Mouse (Mus musculus): ENCODE data around the gene Prss21.

The Prss21 gene

GRCm38 (mm10) chr17:23867756-23868155 lies at the start of gene Prss21:
Gene Prss21, plus strand, starts transcription at chr17:23868056.
- DNase-seq (ENCODE audit: low read depth, low spot score) = no peak

DNA sequence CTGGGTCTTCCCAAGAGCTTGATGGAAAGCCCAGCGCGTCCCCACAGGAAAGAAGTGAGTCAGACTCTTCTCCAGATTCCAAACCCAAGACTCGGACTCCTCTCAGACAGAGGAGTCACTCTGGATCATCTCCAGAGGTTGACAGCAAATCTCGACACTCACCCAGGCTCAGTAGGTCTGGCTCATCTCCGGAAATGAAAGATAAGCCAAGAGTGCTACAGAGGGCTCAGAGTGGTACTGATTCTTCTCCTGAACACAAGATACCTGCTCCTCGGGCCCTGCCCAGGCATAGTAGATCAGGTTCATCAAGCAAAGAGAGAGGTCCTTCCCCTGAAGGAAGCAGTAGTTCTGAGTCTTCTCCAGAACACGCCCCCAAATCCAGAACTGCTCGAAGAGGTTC lies 49.3 kb upstream of the Prss21 start:
- no peak for DNase-seq (ENCODE audit: low read depth, low spot score)

- no peak for DNase-seq (ENCODE audit: low read depth, low spot score)
Observed at GRCm38 (mm10) chr17:23819235-23819634, 48.6 kb upstream of the Prss21 start.

GRCm38 (mm10) chr17:23820731-23821130 lies 47.1 kb upstream of the Prss21 start:
- DNase-seq (ENCODE audit: low read depth, low spot score) = no peak

DNA sequence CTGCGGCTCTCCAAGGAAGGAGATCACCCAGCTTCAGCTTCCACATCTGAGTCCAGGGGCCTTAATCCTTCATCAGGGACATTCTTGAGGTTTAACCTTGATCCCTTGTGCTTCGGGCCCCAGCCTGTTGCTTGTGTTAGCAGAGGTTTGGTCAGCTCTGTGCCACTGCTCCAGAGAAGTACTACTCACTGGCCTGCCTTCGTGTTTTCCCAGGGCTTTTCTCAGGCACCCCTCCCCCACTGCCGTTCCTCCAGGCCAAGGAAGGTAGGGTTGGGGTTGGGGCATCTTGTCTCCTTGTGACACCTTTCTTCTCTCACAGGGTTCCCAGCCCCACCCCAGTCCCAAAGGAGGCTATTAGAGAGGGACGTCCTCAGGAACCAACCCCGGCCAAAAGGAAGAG lies 45.8 kb upstream of the Prss21 start:
- DNase-seq (ENCODE audit: low read depth, low spot score) = peak; percentile 57

- no peak for DNase-seq (ENCODE audit: low read depth, low spot score)
Observed at GRCm38 (mm10) chr17:23823018-23823417, 44.8 kb upstream of the Prss21 start.

GRCm38 (mm10) chr17:23823614-23824013 lies 44.2 kb upstream of the Prss21 start:
- DNase-seq (ENCODE audit: low read depth, low spot score) = no peak

- no peak for DNase-seq (ENCODE audit: low read depth, low spot score)
Observed at GRCm38 (mm10) chr17:23825591-23825990, 42.3 kb upstream of the Prss21 start.

DNA sequence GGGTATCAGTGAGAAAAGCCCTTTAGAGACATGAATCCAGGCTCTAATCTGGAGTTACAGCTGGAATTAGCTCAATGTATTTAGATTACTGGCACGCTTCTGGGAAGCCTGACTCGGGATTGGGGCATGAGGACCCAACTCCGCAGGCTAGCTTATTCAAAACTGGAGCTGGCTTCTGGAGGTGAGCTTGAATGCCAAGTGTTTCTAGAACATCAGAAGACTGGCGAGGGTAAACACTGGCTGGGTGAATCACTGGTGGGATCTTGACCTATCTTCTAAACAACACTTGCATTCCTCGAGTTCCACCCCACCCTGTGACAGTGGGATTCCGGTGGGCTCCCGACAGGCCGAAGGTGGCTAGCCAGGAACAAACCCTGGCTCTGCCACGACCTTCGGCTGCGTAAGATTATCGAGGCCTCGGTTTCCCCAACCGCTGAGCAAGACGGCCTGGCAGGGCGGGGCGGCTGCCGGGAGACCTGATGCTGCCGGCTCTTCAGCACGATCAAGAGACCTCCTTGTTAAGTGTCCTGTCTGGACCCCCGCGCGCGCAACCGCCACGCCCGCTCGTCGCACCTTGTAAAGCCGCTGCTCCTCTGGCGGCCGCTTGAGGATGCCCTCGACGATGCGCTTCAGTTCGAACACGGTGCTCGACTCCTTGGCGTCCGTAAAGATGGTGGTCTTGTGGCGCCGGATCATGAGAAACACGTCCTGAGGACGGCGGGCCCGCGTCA lies 39.4 kb upstream of the Prss21 start:
- DNase-seq (ENCODE audit: low read depth, low spot score) = peak; percentile 90

GRCm38 (mm10) chr17:23829064-23829619 lies 38.7 kb upstream of the Prss21 start, which contains the start of gene Elob:
Gene Elob, minus strand, starts transcription at chr17:23829136.
- peak; percentile 91 for DNase-seq (ENCODE audit: low read depth, low spot score)

- DNase-seq (ENCODE audit: low read depth, low spot score) = no peak
Observed at GRCm38 (mm10) chr17:23831201-23831600, 36.7 kb upstream of the Prss21 start.

- no peak for DNase-seq (ENCODE audit: low read depth, low spot score)
Observed at GRCm38 (mm10) chr17:23836006-23836575, 31.8 kb upstream of the Prss21 start, which contains the start of gene Prss33. Gene Prss33, minus strand, starts transcription at chr17:23836056.

DNA sequence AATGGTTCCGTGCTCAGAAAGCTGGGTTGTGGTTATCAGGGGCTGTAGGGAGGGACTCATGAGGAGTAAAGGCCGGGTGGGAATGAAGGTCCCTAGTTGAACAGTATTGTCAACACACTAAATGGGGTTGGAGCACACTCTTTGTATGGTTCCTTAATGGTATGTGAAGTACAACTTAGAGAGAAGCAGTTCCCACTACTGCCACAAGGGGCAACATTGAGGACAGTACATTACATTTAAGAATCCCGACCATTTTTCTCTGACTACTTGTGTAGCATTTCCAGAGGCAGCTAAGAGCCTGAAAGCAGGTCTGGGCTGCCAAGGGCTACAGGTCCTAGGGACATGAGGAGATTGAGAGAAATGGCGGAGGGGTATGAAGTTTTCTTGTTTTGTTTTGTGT lies 26.7 kb upstream of the Prss21 start:
- peak; percentile 82 for DNase-seq (ENCODE audit: low read depth, low spot score)

DNA sequence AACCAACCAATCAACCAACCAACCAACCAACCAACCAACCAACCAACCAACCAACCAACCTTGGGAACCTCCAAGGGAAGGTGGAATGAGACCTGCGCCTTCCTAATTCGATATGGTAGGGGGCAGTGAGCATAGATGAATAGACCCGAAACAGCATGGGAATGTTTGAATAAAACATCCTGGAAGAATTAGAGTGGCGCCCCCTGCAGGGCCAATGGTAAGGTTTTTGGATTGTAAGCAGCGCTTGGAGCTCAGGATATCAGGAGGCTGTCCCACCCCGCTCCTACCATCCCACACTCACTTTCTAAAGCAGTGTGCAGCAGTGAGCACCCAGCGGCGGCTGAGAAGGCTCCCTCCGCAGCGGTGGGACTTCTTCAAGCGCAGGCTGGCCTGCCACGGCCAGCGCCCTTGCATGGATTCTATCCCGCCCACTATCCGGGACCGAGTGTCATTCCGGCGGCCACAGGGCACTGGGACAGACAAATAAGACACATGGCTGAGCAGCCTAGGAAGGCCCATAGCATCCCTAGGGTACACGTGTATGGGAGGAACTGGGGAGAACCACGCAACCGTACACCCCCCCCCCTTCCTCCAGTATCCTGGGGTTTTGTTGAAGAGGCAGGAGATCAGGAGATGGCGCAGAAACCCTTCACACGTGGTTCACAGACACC lies 24.6 kb upstream of the Prss21 start:
- peak; percentile 85 for DNase-seq (ENCODE audit: low read depth, low spot score)

DNA sequence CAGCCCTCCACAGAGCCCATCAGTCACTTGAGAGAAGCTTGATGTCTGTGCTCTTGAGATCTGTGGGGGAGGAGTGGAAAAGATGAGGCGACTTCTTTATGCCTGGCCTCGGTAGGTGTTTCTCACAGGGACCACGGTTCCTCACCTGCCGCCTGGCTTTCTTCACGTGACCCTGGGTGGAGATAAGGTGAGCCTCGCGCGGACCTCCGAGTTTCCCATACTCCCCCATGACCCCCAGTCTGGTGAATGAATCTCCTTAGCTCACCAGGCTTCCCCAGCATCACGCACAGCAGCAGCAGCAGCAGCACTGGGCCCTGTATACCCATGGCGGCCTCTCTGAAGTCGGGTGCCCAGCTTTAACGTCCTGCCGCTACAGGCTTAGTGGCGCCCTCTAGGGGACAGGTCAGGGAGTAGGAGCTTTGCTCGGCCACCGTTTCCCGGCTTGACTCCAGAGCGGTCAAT lies 24.0 kb upstream of the Prss21 start, which contains the start of the genes Prss32 and Prss41:
Gene Prss32 (plus strand): TSS at position 44 of the 462 bp plus-strand sequence.
Gene Prss41 (minus strand): TSS at position 361 of the 462 bp plus-strand sequence.
- DNase-seq (ENCODE audit: low read depth, low spot score) = peak; percentile 87

- no peak for DNase-seq (ENCODE audit: low read depth, low spot score)
Observed at GRCm38 (mm10) chr17:23850028-23850427, 17.8 kb upstream of the Prss21 start.

DNA sequence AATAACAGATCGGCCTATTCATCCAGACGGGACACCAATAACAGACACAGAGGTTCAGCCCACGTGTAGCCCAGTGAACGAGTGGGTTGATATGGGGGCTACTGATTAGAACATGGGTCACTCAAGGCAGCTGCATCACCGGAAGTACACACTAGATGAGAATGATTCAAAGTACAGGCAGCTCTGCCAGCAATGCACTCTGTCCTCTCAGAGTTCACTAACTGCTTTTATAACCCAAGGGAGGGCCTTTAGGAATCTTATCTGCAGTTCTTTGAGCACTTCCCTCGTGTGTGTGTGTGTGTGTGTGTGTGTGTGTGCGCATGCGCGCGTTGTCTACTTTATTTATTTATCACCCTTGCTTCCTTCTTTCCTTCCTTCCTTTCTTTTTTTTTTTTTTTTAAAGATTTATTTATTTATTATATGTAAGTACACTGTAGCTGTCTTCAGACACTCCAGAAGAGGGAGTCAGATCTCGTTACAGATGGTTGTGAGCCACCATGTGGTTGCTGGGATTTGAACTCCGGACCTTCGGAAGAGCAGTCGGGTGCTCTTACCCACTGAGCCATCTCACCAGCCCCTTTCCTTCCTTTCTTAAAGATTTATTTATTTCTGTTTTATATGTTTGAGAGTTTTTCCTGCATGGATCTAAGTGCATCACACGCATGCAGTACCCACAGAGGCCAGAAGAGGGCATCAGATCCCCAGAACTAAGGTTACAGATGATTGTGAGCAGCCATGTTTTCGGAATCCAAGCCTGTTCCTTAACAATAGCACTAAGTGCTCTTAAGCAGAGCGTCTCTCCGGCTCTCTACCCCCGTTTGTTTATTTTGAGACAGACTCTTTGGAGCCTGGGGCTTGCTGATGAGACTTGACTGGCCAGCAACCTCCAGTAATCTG lies 16.8 kb upstream of the Prss21 start:
- DNase-seq (ENCODE audit: low read depth, low spot score) = peak; percentile 87

DNA sequence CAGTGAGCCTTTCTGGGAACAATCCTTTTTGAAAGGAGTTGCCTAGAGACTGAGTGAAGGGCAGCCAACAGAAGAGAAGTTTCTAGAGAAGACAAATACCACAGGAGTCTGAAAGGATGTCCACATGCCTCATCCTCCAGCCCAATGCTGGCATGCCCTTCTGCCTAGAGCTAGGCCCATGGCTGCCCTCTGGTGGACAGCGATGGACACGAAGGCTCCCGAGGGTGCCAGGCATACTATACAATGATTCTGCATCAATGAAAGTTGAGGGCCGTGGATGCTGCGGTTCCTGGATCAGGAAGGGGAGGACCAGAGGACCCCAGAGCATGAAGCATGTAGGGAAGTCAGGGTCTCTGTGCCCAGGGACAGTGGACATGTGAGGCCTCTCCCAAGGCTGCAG lies 14.6 kb upstream of the Prss21 start:
- peak; percentile 59 for DNase-seq (ENCODE audit: low read depth, low spot score)

DNA sequence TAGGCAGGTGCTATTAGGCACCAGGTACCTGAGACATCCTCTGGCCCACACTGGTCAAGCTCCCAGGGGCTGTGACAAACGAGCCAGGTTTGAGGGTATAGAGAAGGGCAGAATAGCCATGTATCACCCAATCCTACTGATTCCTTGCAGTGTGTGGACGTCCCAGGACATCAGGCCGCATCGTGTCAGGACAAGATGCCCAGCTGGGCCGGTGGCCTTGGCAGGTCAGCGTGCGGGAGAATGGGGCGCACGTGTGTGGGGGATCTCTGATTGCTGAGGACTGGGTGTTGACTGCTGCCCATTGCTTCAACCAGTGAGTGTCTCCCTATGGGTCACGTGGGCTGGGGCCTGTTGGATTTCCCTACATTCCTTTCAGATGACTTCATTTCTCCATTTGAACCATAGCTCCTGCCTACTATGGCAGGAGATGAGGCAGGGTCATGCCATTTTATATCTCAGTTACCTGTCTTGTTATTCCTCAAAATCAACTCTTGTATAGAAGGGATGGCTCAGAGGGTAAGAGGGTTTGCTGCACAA lies 13.6 kb upstream of the Prss21 start:
- DNase-seq (ENCODE audit: low read depth, low spot score) = no peak

- DNase-seq (ENCODE audit: low read depth, low spot score) = no peak
Observed at GRCm38 (mm10) chr17:23857193-23857592, 10.7 kb upstream of the Prss21 start.

DNA sequence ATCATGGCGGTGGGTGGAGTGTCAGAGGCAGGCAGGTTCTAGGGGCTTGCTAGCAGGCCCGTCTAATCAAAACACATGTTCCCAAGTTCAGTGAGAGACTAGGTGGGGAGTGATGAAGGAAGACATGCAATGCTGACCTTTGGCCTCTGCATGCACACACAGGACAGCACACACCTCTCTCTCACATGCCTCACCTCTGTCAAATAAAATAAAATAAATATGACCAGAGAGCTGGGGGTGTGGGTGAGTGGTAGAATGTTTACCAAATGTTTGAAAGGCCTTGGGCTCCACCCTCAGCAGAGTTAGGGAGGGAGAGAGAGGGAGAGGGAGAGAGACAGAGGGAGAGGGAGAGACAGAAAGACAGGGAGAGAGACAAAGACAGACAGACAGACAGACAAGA lies 9.9 kb upstream of the Prss21 start:
- DNase-seq (ENCODE audit: low read depth, low spot score) = no peak

Data from ZHBTc4 (cell line).